Mouse (Mus musculus): ENCODE measurements around the gene Slc22a14.

DNA sequence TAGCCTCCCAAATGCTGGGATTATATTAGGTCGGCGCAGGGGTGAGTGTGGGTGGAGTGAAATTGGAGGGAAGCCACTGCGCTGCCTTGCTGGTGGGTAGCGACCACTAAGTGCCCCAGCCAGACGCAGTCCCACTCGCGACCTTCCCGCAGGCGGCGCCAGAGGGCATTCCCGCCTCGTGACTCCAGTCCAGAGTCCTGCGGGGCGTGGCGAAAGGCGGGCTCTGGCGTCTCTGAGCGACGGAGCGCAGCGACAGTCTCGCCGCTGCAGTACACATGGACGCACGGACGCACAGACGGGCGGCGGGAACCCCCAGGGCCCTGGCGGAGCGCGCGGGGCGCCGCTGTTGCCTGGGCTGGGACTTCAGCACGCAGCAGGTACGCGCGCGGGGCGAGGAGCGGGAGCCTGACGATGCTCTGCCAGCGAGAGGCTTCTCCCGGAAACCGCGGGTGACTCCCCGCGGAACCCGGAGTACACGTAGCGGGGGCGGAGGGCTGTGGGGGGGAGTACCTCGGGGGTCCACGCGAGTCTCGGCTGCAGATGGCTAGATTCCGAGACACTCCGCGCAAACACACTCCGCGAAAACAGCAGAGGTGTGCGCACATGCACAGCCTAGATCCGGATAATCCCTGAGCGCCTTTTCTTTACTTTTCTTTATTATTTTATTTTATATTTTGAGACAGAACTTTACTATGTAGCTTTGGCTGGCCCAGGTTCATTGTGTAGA lies 7.9 kb downstream of the Slc22a14 start, which contains the start of gene Xylb:
- TF ChIP-seq POLR2A (IDR thresholded peaks at IDR 0.05; ENCODE audit: extremely low read depth, insufficient read depth, low read length) (peak; percentile 93), CTCF (IDR thresholded peaks at IDR 0.05; ENCODE audit: low read depth, low read length) (peak; percentile 90)
